Mouse (Mus musculus): ENCODE measurements at regions not wholly inside any gene's neighbourhood (a gene's known extent, or its start where the extent isn't known, plus 50 kb on each side); places are given as distances from the start of the nearest gene placed in this dataset.
A peak's percentile ranks its signal among the peaks of the same experiment; 100 is the strongest.

GRCm38 (mm10) chr4:58728641-58729040, 58.9 kb downstream of the Olfr267 start:
- Histone ChIP-seq H3K27me3 (ENCODE audit: insufficient read depth, low read length) (no peaks in the 10 kb centered on the region), H3K4me3 (ENCODE audit: low read length) (no peak overlapping the region), H3K4me1 (ENCODE audit: insufficient read depth, low read length) (no peaks in the 10 kb centered on the region), H3K9me3 (ENCODE audit: low read length) (no peaks in the 10 kb centered on the region), H3K27ac (ENCODE audit: low read length) (no peak overlapping the region), H3K4me2 (replicated peaks; ENCODE audit: low read depth, low read length) (no peak overlapping the region), H3K36me3 (ENCODE audit: insufficient read depth, low read length) (no peaks in the 10 kb centered on the region), H3K9ac (replicated peaks; ENCODE audit: low read length) (no peak overlapping the region)
- ATAC-seq (ENCODE audit: low FRiP score, low TSS enrichment), result no peak
- 33% methylated on average over 1 of the region's 1 CpGs for WGBS

GRCm38 (mm10) chr4:58726424-58726823, 61.1 kb downstream of the Olfr267 start:
- Histone ChIP-seq H3K4me3 (ENCODE audit: low read length) (no peak overlapping the region), H3K4me1 (ENCODE audit: insufficient read depth, low read length) (no peaks in the 10 kb centered on the region), H3K4me2 (replicated peaks; ENCODE audit: low read depth, low read length) (no peak overlapping the region), H3K27ac (ENCODE audit: low read length) (no peak overlapping the region), H3K9me3 (ENCODE audit: low read length) (no peaks in the 10 kb centered on the region), H3K9ac (replicated peaks; ENCODE audit: low read length) (no peak overlapping the region), H3K36me3 (ENCODE audit: insufficient read depth, low read length) (no peaks in the 10 kb centered on the region), H3K27me3 (ENCODE audit: insufficient read depth, low read length) (no peaks in the 10 kb centered on the region)
- no peak for ATAC-seq (ENCODE audit: low FRiP score, low TSS enrichment)
- WGBS, result 63% methylated on average over 2 of the region's 2 CpGs

- no peak overlapping the region for H3K27ac ChIP-seq (ENCODE audit: low read length)
- peak overlapping the region; percentile 26; the same call in 1 of the 2 replicates for H3K4me2 ChIP-seq (replicated peaks; ENCODE audit: low read depth, low read length)
- no peaks in the 10 kb centered on the region for H3K9me3 ChIP-seq (ENCODE audit: low read length)
- no peaks in the 10 kb centered on the region for H3K27me3 ChIP-seq (ENCODE audit: insufficient read depth, low read length)
- no peak overlapping the region for H3K4me3 ChIP-seq (ENCODE audit: low read length)
- no peaks in the 10 kb centered on the region for H3K4me1 ChIP-seq (ENCODE audit: insufficient read depth, low read length)
- H3K36me3 ChIP-seq (ENCODE audit: insufficient read depth, low read length), result no peaks in the 10 kb centered on the region
- H3K9ac ChIP-seq (replicated peaks; ENCODE audit: low read length), result no peak overlapping the region
- no peak for ATAC-seq (ENCODE audit: low FRiP score, low TSS enrichment)
- 34% methylated on average over 9 of the region's 9 CpGs for WGBS
Observed at GRCm38 (mm10) chr4:58722772-58723171, 64.7 kb downstream of the Olfr267 start.

GRCm38 (mm10) chr4:58720682-58721081, 66.8 kb downstream of the Olfr267 start:
- no peak overlapping the region for H3K9ac ChIP-seq (replicated peaks; ENCODE audit: low read length)
- H3K36me3 ChIP-seq (ENCODE audit: insufficient read depth, low read length), result no peaks in the 10 kb centered on the region
- no peaks in the 10 kb centered on the region for H3K9me3 ChIP-seq (ENCODE audit: low read length)
- no peak for ATAC-seq (ENCODE audit: low FRiP score, low TSS enrichment)
- H3K27me3 ChIP-seq (ENCODE audit: insufficient read depth, low read length), result no peaks in the 10 kb centered on the region
- no peak overlapping the region for H3K4me2 ChIP-seq (replicated peaks; ENCODE audit: low read depth, low read length)
- no peaks in the 10 kb centered on the region for H3K4me1 ChIP-seq (ENCODE audit: insufficient read depth, low read length)
- H3K27ac ChIP-seq (ENCODE audit: low read length), result no peak overlapping the region
- 88% methylated on average over 8 of the region's 8 CpGs for WGBS
- H3K4me3 ChIP-seq (ENCODE audit: low read length), result no peak overlapping the region

GRCm38 (mm10) chr4:58716426-58716825, 71.1 kb downstream of the Olfr267 start:
- H3K9me3 ChIP-seq (ENCODE audit: low read length), result no peaks in the 10 kb centered on the region
- no peak overlapping the region for H3K27ac ChIP-seq (ENCODE audit: low read length)
- no peak overlapping the region for H3K9ac ChIP-seq (replicated peaks; ENCODE audit: low read length)
- no peak overlapping the region for H3K4me3 ChIP-seq (ENCODE audit: low read length)
- H3K36me3 ChIP-seq (ENCODE audit: insufficient read depth, low read length), result no peaks in the 10 kb centered on the region
- no peak overlapping the region for H3K4me2 ChIP-seq (replicated peaks; ENCODE audit: low read depth, low read length)
- H3K27me3 ChIP-seq (ENCODE audit: insufficient read depth, low read length), result no peaks in the 10 kb centered on the region
- WGBS, result 40% methylated on average over 11 of the region's 11 CpGs
- ATAC-seq (ENCODE audit: low FRiP score, low TSS enrichment), result no peak
- H3K4me1 ChIP-seq (ENCODE audit: insufficient read depth, low read length), result peaks cover 6% of the 10 kb centered on the region; the same call in 1 of the 2 replicates

GRCm38 (mm10) chr4:58715846-58716245, 71.7 kb downstream of the Olfr267 start:
- WGBS, result 82% methylated on average over 8 of the region's 8 CpGs
- H3K36me3 ChIP-seq (ENCODE audit: insufficient read depth, low read length), result no peaks in the 10 kb centered on the region
- H3K27ac ChIP-seq (ENCODE audit: low read length), result no peak overlapping the region
- H3K4me3 ChIP-seq (ENCODE audit: low read length), result no peak overlapping the region
- peaks cover 6% of the 10 kb centered on the region; the same call in 1 of the 2 replicates for H3K4me1 ChIP-seq (ENCODE audit: insufficient read depth, low read length)
- no peaks in the 10 kb centered on the region for H3K27me3 ChIP-seq (ENCODE audit: insufficient read depth, low read length)
- H3K4me2 ChIP-seq (replicated peaks; ENCODE audit: low read depth, low read length), result no peak overlapping the region
- H3K9ac ChIP-seq (replicated peaks; ENCODE audit: low read length), result no peak overlapping the region
- no peaks in the 10 kb centered on the region for H3K9me3 ChIP-seq (ENCODE audit: low read length)
- ATAC-seq (ENCODE audit: low FRiP score, low TSS enrichment), result no peak

- H3K4me3 ChIP-seq (ENCODE audit: low read length), result no peak overlapping the region
- H3K4me2 ChIP-seq (replicated peaks; ENCODE audit: low read depth, low read length), result no peak overlapping the region
- 43% methylated on average over 13 of the region's 13 CpGs for WGBS
- H3K9ac ChIP-seq (replicated peaks; ENCODE audit: low read length), result no peak overlapping the region
- H3K27ac ChIP-seq (ENCODE audit: low read length), result no peak overlapping the region
- no peaks in the 10 kb centered on the region for H3K9me3 ChIP-seq (ENCODE audit: low read length)
- H3K36me3 ChIP-seq (ENCODE audit: insufficient read depth, low read length), result no peaks in the 10 kb centered on the region
- H3K27me3 ChIP-seq (ENCODE audit: insufficient read depth, low read length), result no peaks in the 10 kb centered on the region
- peaks cover 6% of the 10 kb centered on the region; the same call in 1 of the 2 replicates for H3K4me1 ChIP-seq (ENCODE audit: insufficient read depth, low read length)
- peak; percentile 65 for ATAC-seq (ENCODE audit: low FRiP score, low TSS enrichment)
Observed at GRCm38 (mm10) chr4:58714221-58714620, 73.3 kb downstream of the Olfr267 start.

- H3K4me3 ChIP-seq (ENCODE audit: low read length), result no peak overlapping the region
- no peaks in the 10 kb centered on the region for H3K27me3 ChIP-seq (ENCODE audit: insufficient read depth, low read length)
- no peak overlapping the region for H3K9ac ChIP-seq (replicated peaks; ENCODE audit: low read length)
- WGBS, result 64% methylated on average over 2 of the region's 2 CpGs
- no peaks in the 10 kb centered on the region for H3K36me3 ChIP-seq (ENCODE audit: insufficient read depth, low read length)
- peaks cover 6% of the 10 kb centered on the region; the same call in 1 of the 2 replicates for H3K4me1 ChIP-seq (ENCODE audit: insufficient read depth, low read length)
- no peak for ATAC-seq (ENCODE audit: low FRiP score, low TSS enrichment)
- H3K4me2 ChIP-seq (replicated peaks; ENCODE audit: low read depth, low read length), result no peak overlapping the region
- peaks cover 4% of the 10 kb centered on the region for H3K9me3 ChIP-seq (ENCODE audit: low read length)
- H3K27ac ChIP-seq (ENCODE audit: low read length), result no peak overlapping the region
Observed at GRCm38 (mm10) chr4:58712875-58713274, 74.6 kb downstream of the Olfr267 start.

- Histone ChIP-seq H3K27ac (ENCODE audit: low read length) (no peak overlapping the region), H3K4me3 (ENCODE audit: low read length) (no peak overlapping the region), H3K4me2 (replicated peaks; ENCODE audit: low read depth, low read length) (no peak overlapping the region), H3K4me1 (ENCODE audit: insufficient read depth, low read length) (peaks cover 6% of the 10 kb centered on the region; the same call in 1 of the 2 replicates), H3K9ac (replicated peaks; ENCODE audit: low read length) (no peak overlapping the region), H3K9me3 (ENCODE audit: low read length) (peaks cover 4% of the 10 kb centered on the region), H3K27me3 (ENCODE audit: insufficient read depth, low read length) (no peaks in the 10 kb centered on the region), H3K36me3 (ENCODE audit: insufficient read depth, low read length) (no peaks in the 10 kb centered on the region)
- no peak for ATAC-seq (ENCODE audit: low FRiP score, low TSS enrichment)
- 64% methylated on average over 10 of the region's 10 CpGs for WGBS
Observed at GRCm38 (mm10) chr4:58712166-58712565, 75.3 kb downstream of the Olfr267 start.

- H3K27me3 ChIP-seq (ENCODE audit: insufficient read depth, low read length), result no peaks in the 10 kb centered on the region
- H3K4me2 ChIP-seq (replicated peaks; ENCODE audit: low read depth, low read length), result no peak overlapping the region
- H3K27ac ChIP-seq (ENCODE audit: low read length), result no peak overlapping the region
- H3K4me1 ChIP-seq (ENCODE audit: insufficient read depth, low read length), result no peaks in the 10 kb centered on the region
- no peak overlapping the region for H3K4me3 ChIP-seq (ENCODE audit: low read length)
- 92% methylated on average over 11 of the region's 11 CpGs for WGBS
- no peak for ATAC-seq (ENCODE audit: low FRiP score, low TSS enrichment)
- no peak overlapping the region for H3K9ac ChIP-seq (replicated peaks; ENCODE audit: low read length)
- H3K9me3 ChIP-seq (ENCODE audit: low read length), result no peaks in the 10 kb centered on the region
- H3K36me3 ChIP-seq (ENCODE audit: insufficient read depth, low read length), result no peaks in the 10 kb centered on the region
Observed at GRCm38 (mm10) chr4:58699236-58699798, 88.2 kb downstream of the Olfr267 start.
